Mouse (Mus musculus): ENCODE measurements at regions not wholly inside any gene's neighbourhood (a gene's known extent, or its start where the extent isn't known, plus 50 kb on each side); places are given as distances from the start of the nearest gene placed in this dataset.

- Histone ChIP-seq H3K4me3 (ENCODE audit: low read depth, low read length) (no peak overlapping the region), H3K27ac (ENCODE audit: low read depth, low read length) (no peak overlapping the region), H3K36me3 (ENCODE audit: control insufficient read depth, insufficient read depth, low read length) (no peaks in the 10 kb centered on the region), H3K27me3 (replicated peaks; ENCODE audit: control insufficient read depth, insufficient read depth, low read length) (no peaks in the 10 kb centered on the region), H3K9me3 (ENCODE audit: control insufficient read depth, low read length) (no peaks in the 10 kb centered on the region), H3K4me1 (replicated peaks; ENCODE audit: control insufficient read depth, insufficient read depth, low read length) (no peaks in the 10 kb centered on the region), H3K9ac (ENCODE audit: low read depth, low read length) (no peak overlapping the region), H3K4me2 (no peak overlapping the region)
- ATAC-seq (replicated peaks; ENCODE audit: low FRiP score) (no peak), DNase-seq (ENCODE audit: low spot score) (no peak)
- 88% methylated on average over 2 of the region's 2 CpGs for WGBS
Observed at GRCm38 (mm10) chr7:37403483-37403882, 370.0 kb downstream of the Zfp536 start.

DNA sequence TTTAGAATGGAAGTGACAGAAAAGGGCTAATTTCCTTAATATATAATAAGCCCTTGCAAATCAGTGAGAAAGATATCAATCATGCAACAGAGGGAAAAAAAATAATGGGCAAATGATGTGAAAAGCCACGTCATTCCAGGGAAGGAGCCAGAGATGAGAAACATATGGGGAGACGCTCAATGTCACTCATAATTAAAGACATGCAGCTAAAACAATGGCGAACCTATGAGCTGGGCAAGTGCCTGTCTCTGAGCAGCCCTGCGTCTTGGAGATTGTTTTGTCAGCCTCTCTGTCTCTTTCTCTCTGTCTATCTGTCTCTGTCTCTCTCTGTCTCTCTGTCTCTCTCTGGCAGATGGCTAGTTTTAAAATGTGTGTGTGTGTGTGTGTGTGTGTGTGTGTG, 360.1 kb downstream of the Zfp536 start:
- H3K4me2 ChIP-seq, result no peak overlapping the region

DNA sequence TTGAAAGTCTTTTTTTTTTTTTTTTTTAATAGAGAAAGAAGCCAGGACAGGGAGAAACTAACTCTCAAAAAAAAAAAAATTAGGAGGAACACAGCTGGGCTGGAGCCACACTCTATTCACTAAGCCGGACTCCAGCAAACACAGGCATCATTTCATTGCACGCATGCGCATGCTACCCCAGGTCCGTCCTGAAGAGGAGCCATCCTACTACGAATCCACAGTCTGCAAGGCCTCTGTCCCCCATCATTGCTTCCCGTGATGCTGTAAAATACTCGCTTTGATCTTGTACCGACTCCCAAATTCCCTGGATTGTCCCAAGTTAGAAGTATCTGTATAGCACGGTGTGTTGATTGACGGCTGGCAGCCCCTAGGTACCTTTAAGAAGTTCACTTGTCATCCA, 351.7 kb downstream of the Zfp536 start:
- Histone ChIP-seq H3K4me1 (replicated peaks; ENCODE audit: control insufficient read depth, insufficient read depth, low read length) (no peaks in the 10 kb centered on the region), H3K9ac (ENCODE audit: low read depth, low read length) (no peak overlapping the region), H3K4me2 (no peak overlapping the region), H3K4me3 (ENCODE audit: low read depth, low read length) (no peak overlapping the region), H3K27me3 (replicated peaks; ENCODE audit: control insufficient read depth, insufficient read depth, low read length) (no peaks in the 10 kb centered on the region), H3K36me3 (ENCODE audit: control insufficient read depth, insufficient read depth, low read length) (no peaks in the 10 kb centered on the region), H3K27ac (ENCODE audit: low read depth, low read length) (no peak overlapping the region), H3K9me3 (ENCODE audit: control insufficient read depth, low read length) (no peaks in the 10 kb centered on the region)
- DNase-seq (ENCODE audit: low spot score), result no peak
- whole genome bisulfite sequencing, result 74% methylated on average over 10 of the region's 10 CpGs
- ATAC-seq (replicated peaks; ENCODE audit: low FRiP score), result no peak

More for the DNA sequence above, 360.1 kb downstream of the Zfp536 start:
- no peak overlapping the region for H3K27ac ChIP-seq (ENCODE audit: low read depth, low read length)
- DNase-seq (ENCODE audit: low spot score) (no peak), ATAC-seq (replicated peaks; ENCODE audit: low FRiP score) (no peak)
- no peaks in the 10 kb centered on the region for H3K27me3 ChIP-seq (replicated peaks; ENCODE audit: control insufficient read depth, insufficient read depth, low read length)
- H3K9ac ChIP-seq (ENCODE audit: low read depth, low read length), result no peak overlapping the region
- H3K4me1 ChIP-seq (replicated peaks; ENCODE audit: control insufficient read depth, insufficient read depth, low read length), result no peaks in the 10 kb centered on the region
- no peaks in the 10 kb centered on the region for H3K9me3 ChIP-seq (ENCODE audit: control insufficient read depth, low read length)
- 66% methylated on average over 4 of the region's 4 CpGs for WGBS
- no peak overlapping the region for H3K4me3 ChIP-seq (ENCODE audit: low read depth, low read length)
- no peaks in the 10 kb centered on the region for H3K36me3 ChIP-seq (ENCODE audit: control insufficient read depth, insufficient read depth, low read length)

Measured in liver, embryonic 11.5 days (tissue).